Mouse (Mus musculus) lung, adult 2 months (tissue): Measurements from ENCODE around the gene Hagh.
A peak's percentile ranks its signal among the peaks of the same experiment; 100 is the strongest.

ENCODE experiments used
- CTCF ChIP-seq: fragments of 200-500 bp; IDR thresholded peaks from 2 replicates; pipeline ENCODE4 v1.5.1; 2011; ENCODE audit warnings: mild to moderate bottlenecking, low read length, control low read depth; ENCODE audit not compliant: insufficient read depth
- POLR2A ChIP-seq: fragments of 200-500 bp; IDR thresholded peaks from 2 replicates; pipeline ENCODE4 v1.6.1; 2011; ENCODE audit warnings: low read depth, mild to moderate bottlenecking, control low read depth, low read length, borderline replicate concordance; ENCODE audit errors: extremely low read depth

- TF ChIP-seq CTCF (no peak), POLR2A (peak; percentile 38; the same call in 1 of the 2 replicates)
Observed at GRCm38 (mm10) chr17:24888862-24889261, 48.9 kb downstream of the Hagh start.
